Mouse (Mus musculus) kidney, embryonic 16.5 days (tissue): ENCODE measurements at regions not wholly inside any gene's neighbourhood (a gene's known extent, or its start where the extent isn't known, plus 50 kb on each side); places are given as distances from the start of the nearest gene placed in this dataset.
A peak's percentile ranks its signal among the peaks of the same experiment; 100 is the strongest.

ENCODE experiments used
- ATAC-seq: fragments of 200-750 bp; cut with Nextera tagmentation; 2 replicates; pipeline ENCODE4 v1.8.0; 2017; ENCODE audit warnings: moderate TSS enrichment; ENCODE audit not compliant: low FRiP score, low TSS enrichment
- H3K27ac ChIP-seq: fragments of 300-500 bp; sonication (generic); 2 replicates; pipeline ENCODE4 v1.5.1; 2014; ENCODE audit warnings: low read length
- H3K27me3 ChIP-seq: fragments of 300-500 bp; sonication (generic); 2 replicates; pipeline ENCODE4 v1.6.1; 2014; ENCODE audit warnings: low read length, control low read depth, mixed read lengths; ENCODE audit not compliant: insufficient read depth
- H3K36me3 ChIP-seq: fragments of 300-500 bp; sonication (generic); 2 replicates; pipeline ENCODE4 v1.6.1; 2014; ENCODE audit warnings: low read length, control low read depth, mixed read lengths; ENCODE audit not compliant: insufficient read depth
- H3K4me1 ChIP-seq: fragments of 300-500 bp; sonication (generic); 2 replicates; pipeline ENCODE4 v1.6.1; 2014; ENCODE audit warnings: low read length, control low read depth, mixed read lengths; ENCODE audit not compliant: insufficient read depth
- H3K4me2 ChIP-seq: fragments of 300-500 bp; sonication (generic); replicated peaks from 2 replicates; pipeline ENCODE4 v1.6.1; 2014; ENCODE audit warnings: low read depth, low read length
- H3K4me3 ChIP-seq: fragments of 300-500 bp; sonication (generic); 2 replicates; pipeline ENCODE4 v1.5.1; 2014; ENCODE audit warnings: mild to moderate bottlenecking, low read length
- H3K9ac ChIP-seq: fragments of 300-500 bp; sonication (generic); replicated peaks from 2 replicates; pipeline ENCODE4 v1.6.1; 2014; ENCODE audit warnings: low read length
- H3K9me3 ChIP-seq: fragments of 300-500 bp; sonication (generic); 2 replicates; pipeline ENCODE4 v1.6.1; 2016; ENCODE audit warnings: low read length, control low read depth
- WGBS: fragments of 180-500 bp; shearing (Covaris S2); extraction: QIAGEN DNeasy Blood & Tissue Kit; methylation state at CpG from one replicate; pipeline ENCODE4 v1.1.7; 2014; 5-methylcytosine and 5-hydroxymethylcytosine counted together

- no peaks in the 10 kb centered on the region for H3K9me3 ChIP-seq
- no peak overlapping the region for H3K9ac ChIP-seq
- peaks cover 38% of the 10 kb centered on the region for H3K4me1 ChIP-seq
- no peak overlapping the region for H3K27ac ChIP-seq
- H3K4me3 ChIP-seq = no peak overlapping the region
- H3K27me3 ChIP-seq = peaks cover 4% of the 10 kb centered on the region; the same call in 1 of the 2 replicates
- WGBS = 10% methylated on average over 4 of the region's 4 CpGs
- no peak overlapping the region for H3K4me2 ChIP-seq
- ATAC-seq = peak; percentile 94
- H3K36me3 ChIP-seq = no peaks in the 10 kb centered on the region
Observed at GRCm38 (mm10) chr8:26833297-26833696, 143.8 kb upstream of the Zfp703 start.

GRCm38 (mm10) chr8:26833784-26834183 lies 143.3 kb upstream of the Zfp703 start:
- H3K27me3 ChIP-seq = peaks cover 4% of the 10 kb centered on the region; the same call in 1 of the 2 replicates
- no peak overlapping the region for H3K4me3 ChIP-seq
- no peak overlapping the region for H3K4me2 ChIP-seq
- peaks cover 37% of the 10 kb centered on the region for H3K4me1 ChIP-seq
- WGBS = 40% methylated on average over 5 of the region's 5 CpGs
- no peak overlapping the region for H3K9ac ChIP-seq
- H3K27ac ChIP-seq = no peak overlapping the region
- no peaks in the 10 kb centered on the region for H3K36me3 ChIP-seq
- no peak for ATAC-seq
- no peaks in the 10 kb centered on the region for H3K9me3 ChIP-seq

- H3K4me1 ChIP-seq = peaks cover 33% of the 10 kb centered on the region
- no peaks in the 10 kb centered on the region for H3K9me3 ChIP-seq
- no peaks in the 10 kb centered on the region for H3K36me3 ChIP-seq
- H3K27ac ChIP-seq = no peak overlapping the region
- H3K4me3 ChIP-seq = no peak overlapping the region
- H3K27me3 ChIP-seq = peaks cover 2% of the 10 kb centered on the region; the same call in 1 of the 2 replicates
- no peak overlapping the region for H3K9ac ChIP-seq
- ATAC-seq = no peak
- no peak overlapping the region for H3K4me2 ChIP-seq
- WGBS = 77% methylated on average over 13 of the region's 13 CpGs
Observed at GRCm38 (mm10) chr8:26834604-26835003, 142.5 kb upstream of the Zfp703 start.

GRCm38 (mm10) chr8:26835076-26835475 lies 142.0 kb upstream of the Zfp703 start:
- ATAC-seq = no peak
- H3K4me2 ChIP-seq = no peak overlapping the region
- peaks cover 33% of the 10 kb centered on the region for H3K4me1 ChIP-seq
- no peaks in the 10 kb centered on the region for H3K9me3 ChIP-seq
- H3K27me3 ChIP-seq = no peaks in the 10 kb centered on the region; the same call in 1 of the 2 replicates
- H3K4me3 ChIP-seq = no peak overlapping the region
- no peak overlapping the region for H3K9ac ChIP-seq
- H3K36me3 ChIP-seq = no peaks in the 10 kb centered on the region
- 22% methylated on average over 8 of the region's 8 CpGs for WGBS
- H3K27ac ChIP-seq = no peak overlapping the region

- Histone ChIP-seq H3K4me1 (peaks cover 33% of the 10 kb centered on the region), H3K27me3 (no peaks in the 10 kb centered on the region; the same call in 1 of the 2 replicates), H3K27ac (no peak overlapping the region), H3K4me2 (no peak overlapping the region), H3K4me3 (no peak overlapping the region), H3K9me3 (no peaks in the 10 kb centered on the region), H3K9ac (no peak overlapping the region), H3K36me3 (no peaks in the 10 kb centered on the region)
- 61% methylated on average over 6 of the region's 6 CpGs for WGBS
- no peak for ATAC-seq
Observed at GRCm38 (mm10) chr8:26835616-26836015, 141.5 kb upstream of the Zfp703 start.

GRCm38 (mm10) chr8:26836552-26836951 lies 140.6 kb upstream of the Zfp703 start:
- WGBS = 94% methylated on average over 7 of the region's 7 CpGs
- Histone ChIP-seq H3K27ac (no peak overlapping the region), H3K4me2 (no peak overlapping the region)

GRCm38 (mm10) chr8:26840286-26840685 lies 136.8 kb upstream of the Zfp703 start:
- H3K27ac ChIP-seq = no peak overlapping the region
- no peaks in the 10 kb centered on the region for H3K36me3 ChIP-seq
- H3K9me3 ChIP-seq = no peaks in the 10 kb centered on the region
- H3K9ac ChIP-seq = no peak overlapping the region
- no peak overlapping the region for H3K4me2 ChIP-seq
- H3K4me3 ChIP-seq = no peak overlapping the region
- no peaks in the 10 kb centered on the region; the same call in 1 of the 2 replicates for H3K27me3 ChIP-seq
- peaks cover 18% of the 10 kb centered on the region for H3K4me1 ChIP-seq
- no peak for ATAC-seq
- 83% methylated on average over 2 of the region's 2 CpGs for WGBS

More at GRCm38 (mm10) chr8:26836552-26836951, 140.6 kb upstream of the Zfp703 start:
- Histone ChIP-seq H3K36me3 (no peaks in the 10 kb centered on the region), H3K9me3 (no peaks in the 10 kb centered on the region), H3K4me1 (peaks cover 31% of the 10 kb centered on the region), H3K9ac (no peak overlapping the region), H3K4me3 (no peak overlapping the region), H3K27me3 (no peaks in the 10 kb centered on the region; the same call in 1 of the 2 replicates)
- no peak for ATAC-seq

GRCm38 (mm10) chr8:26840745-26841680 lies 136.1 kb upstream of the Zfp703 start:
- no peaks in the 10 kb centered on the region; the same call in 1 of the 2 replicates for H3K27me3 ChIP-seq
- no peak overlapping the region for H3K9ac ChIP-seq
- ATAC-seq = no peak
- H3K27ac ChIP-seq = no peak overlapping the region
- no peaks in the 10 kb centered on the region for H3K9me3 ChIP-seq
- no peak overlapping the region for H3K4me2 ChIP-seq
- WGBS = 79% methylated on average over 12 of the region's 12 CpGs
- peaks cover 13% of the 10 kb centered on the region for H3K4me1 ChIP-seq
- no peaks in the 10 kb centered on the region for H3K36me3 ChIP-seq
- no peak overlapping the region for H3K4me3 ChIP-seq

- Histone ChIP-seq H3K27ac (no peak overlapping the region), H3K4me3 (no peak overlapping the region), H3K36me3 (no peaks in the 10 kb centered on the region), H3K4me1 (peaks cover 31% of the 10 kb centered on the region), H3K9me3 (no peaks in the 10 kb centered on the region), H3K27me3 (no peaks in the 10 kb centered on the region; the same call in 1 of the 2 replicates), H3K4me2 (no peak overlapping the region), H3K9ac (0 out of 2 replicates have a peak overlapping the region, but pooled peaks have one; percentile 2)
- 51% methylated on average over 6 of the region's 6 CpGs for WGBS
- ATAC-seq = no peak
Observed at GRCm38 (mm10) chr8:26843714-26844113, 133.4 kb upstream of the Zfp703 start.
